Mouse (Mus musculus): ENCODE data around the gene Ndufv1. TPM values are rescaled to one million over a fixed set of nuclear protein-coding genes. Genes with fewer than 3 reads are reported as not detected.
A peak's percentile ranks its signal among the peaks of the same experiment; 100 is the strongest.
"Not testable (repeated sequence)": the region's sequence is repeated elsewhere in the genome, so short reads cannot be mapped to it uniquely, and the experiment has no call there.

Ndufv1 gene
- polyA plus RNA-seq, 1 experiment from 2014 or later, result 294 TPM

- H3K9me3 ChIP-seq (replicated peaks; ENCODE audit: low read length), result no peaks in the 10 kb centered on the region
- no peak overlapping the region for H3K9ac ChIP-seq (ENCODE audit: low read depth, low read length)
- ATAC-seq (replicated peaks; ENCODE audit: low FRiP score, low read depth), result no peak
- no peak for TF ChIP-seq CTCF (IDR thresholded peaks at IDR 0.05; ENCODE audit: low read depth)
- H3K4me2 ChIP-seq (ENCODE audit: low read length), result no peak overlapping the region
- H3K27me3 ChIP-seq (ENCODE audit: insufficient read depth, low read length), result no peaks in the 10 kb centered on the region
- H3K4me3 ChIP-seq (replicated peaks; ENCODE audit: low read depth, low read length), result no peak overlapping the region
- no peaks in the 10 kb centered on the region for H3K4me1 ChIP-seq (replicated peaks; ENCODE audit: insufficient read depth, low read length)
- no peaks in the 10 kb centered on the region for H3K36me3 ChIP-seq (ENCODE audit: insufficient read depth, low read length)
- no peak for DNase-seq (ENCODE audit: low spot score)
- H3K27ac ChIP-seq, result no peak overlapping the region
- WGBS, result 79% methylated on average over 2 of the region's 2 CpGs
These were observed 36.7 kb downstream of the Ndufv1 start for GRCm38 (mm10) chr19:3975866-3976265.

- H3K27ac ChIP-seq; H3K4me3 ChIP-seq (replicated peaks; ENCODE audit: low read depth, low read length); ATAC-seq (replicated peaks; ENCODE audit: low FRiP score, low read depth); DNase-seq (ENCODE audit: low spot score); H3K9ac ChIP-seq (ENCODE audit: low read depth, low read length); H3K4me2 ChIP-seq (ENCODE audit: low read length); H3K27me3 ChIP-seq (ENCODE audit: insufficient read depth, low read length); H3K9me3 ChIP-seq (replicated peaks; ENCODE audit: low read length); H3K36me3 ChIP-seq (ENCODE audit: insufficient read depth, low read length); H3K4me1 ChIP-seq (replicated peaks; ENCODE audit: insufficient read depth, low read length): not testable (repeated sequence)
- WGBS, result 81% methylated on average over 6 of the region's 6 CpGs
These were observed 38.0 kb downstream of the Ndufv1 start for GRCm38 (mm10) chr19:3974608-3975007.

GRCm38 (mm10) chr19:3972229-3972628, 40.4 kb downstream of the Ndufv1 start, which contains the start of gene Aldh3b2:
Aldh3b2 (plus strand) TSS chr19:3972328.
- no peak for DNase-seq (ENCODE audit: low spot score)
- 14% methylated on average over 9 of the region's 9 CpGs for WGBS
- no peak within 1 kb of the TSS for H3K4me3 ChIP-seq (replicated peaks; ENCODE audit: low read depth, low read length)
- TF ChIP-seq CTCF (IDR thresholded peaks at IDR 0.05; ENCODE audit: low read depth), result no peak
- no peak within 1 kb of the TSS for H3K27ac ChIP-seq
- no peak within 1 kb of the TSS for H3K4me2 ChIP-seq (ENCODE audit: low read length)
- H3K27me3 ChIP-seq (ENCODE audit: insufficient read depth, low read length), result no peaks in the 10 kb centered on the region
- no peak within 1 kb of the TSS for H3K9ac ChIP-seq (ENCODE audit: low read depth, low read length)
- H3K4me1 ChIP-seq (replicated peaks; ENCODE audit: insufficient read depth, low read length), result no peaks in the 10 kb centered on the region
- no peaks in the 10 kb centered on the region for H3K9me3 ChIP-seq (replicated peaks; ENCODE audit: low read length)
- H3K36me3 ChIP-seq (ENCODE audit: insufficient read depth, low read length), result no peaks in the 10 kb centered on the region
- ATAC-seq (replicated peaks; ENCODE audit: low FRiP score, low read depth), result no peak

GRCm38 (mm10) chr19:3967258-3967657, 45.3 kb downstream of the Ndufv1 start:
- H3K27me3 ChIP-seq (ENCODE audit: insufficient read depth, low read length), result no peaks in the 10 kb centered on the region
- H3K4me2 ChIP-seq (ENCODE audit: low read length), result no peak overlapping the region
- no peak for TF ChIP-seq CTCF (IDR thresholded peaks at IDR 0.05; ENCODE audit: low read depth)
- H3K4me3 ChIP-seq (replicated peaks; ENCODE audit: low read depth, low read length), result no peak overlapping the region
- no peak for ATAC-seq (replicated peaks; ENCODE audit: low FRiP score, low read depth)
- no peak for DNase-seq (ENCODE audit: low spot score)
- H3K9ac ChIP-seq (ENCODE audit: low read depth, low read length), result no peak overlapping the region
- no peaks in the 10 kb centered on the region for H3K9me3 ChIP-seq (replicated peaks; ENCODE audit: low read length)
- no peak overlapping the region for H3K27ac ChIP-seq
- no peaks in the 10 kb centered on the region for H3K4me1 ChIP-seq (replicated peaks; ENCODE audit: insufficient read depth, low read length)
- no peaks in the 10 kb centered on the region for H3K36me3 ChIP-seq (ENCODE audit: insufficient read depth, low read length)
- 52% methylated on average over 3 of the region's 3 CpGs for WGBS

GRCm38 (mm10) chr19:3966330-3967075, 46.1 kb downstream of the Ndufv1 start:
- H3K4me2 ChIP-seq (ENCODE audit: low read length), result no peak overlapping the region
- no peak overlapping the region for H3K4me3 ChIP-seq (replicated peaks; ENCODE audit: low read depth, low read length)
- no peaks in the 10 kb centered on the region for H3K27me3 ChIP-seq (ENCODE audit: insufficient read depth, low read length)
- no peaks in the 10 kb centered on the region for H3K9me3 ChIP-seq (replicated peaks; ENCODE audit: low read length)
- no peak overlapping the region for H3K27ac ChIP-seq
- no peaks in the 10 kb centered on the region for H3K4me1 ChIP-seq (replicated peaks; ENCODE audit: insufficient read depth, low read length)
- peak; percentile 47 for TF ChIP-seq CTCF (IDR thresholded peaks at IDR 0.05; ENCODE audit: low read depth)
- ATAC-seq (replicated peaks; ENCODE audit: low FRiP score, low read depth) (no peak), DNase-seq (ENCODE audit: low spot score) (no peak)
- H3K36me3 ChIP-seq (ENCODE audit: insufficient read depth, low read length), result no peaks in the 10 kb centered on the region
- WGBS, result 71% methylated on average over 11 of the region's 11 CpGs
- H3K9ac ChIP-seq (ENCODE audit: low read depth, low read length), result no peak overlapping the region

- Histone ChIP-seq H3K4me3 (replicated peaks; ENCODE audit: low read depth, low read length) (no peak overlapping the region), H3K9ac (ENCODE audit: low read depth, low read length) (no peak overlapping the region), H3K27ac (no peak overlapping the region), H3K27me3 (ENCODE audit: insufficient read depth, low read length) (no peaks in the 10 kb centered on the region), H3K36me3 (ENCODE audit: insufficient read depth, low read length) (no peaks in the 10 kb centered on the region), H3K9me3 (replicated peaks; ENCODE audit: low read length) (no peaks in the 10 kb centered on the region), H3K4me1 (replicated peaks; ENCODE audit: insufficient read depth, low read length) (no peaks in the 10 kb centered on the region), H3K4me2 (ENCODE audit: low read length) (no peak overlapping the region)
- TF ChIP-seq CTCF (IDR thresholded peaks at IDR 0.05; ENCODE audit: low read depth), result peak; percentile 18; the same call in 1 of the 2 replicates
- 70% methylated on average over 4 of the region's 4 CpGs for WGBS
- DNase-seq (ENCODE audit: low spot score) (no peak), ATAC-seq (replicated peaks; ENCODE audit: low FRiP score, low read depth) (no peak)
These were observed 48.6 kb downstream of the Ndufv1 start for GRCm38 (mm10) chr19:3964030-3964429.

- Histone ChIP-seq H3K9ac (ENCODE audit: low read depth, low read length) (no peak overlapping the region), H3K27me3 (ENCODE audit: insufficient read depth, low read length) (no peaks in the 10 kb centered on the region), H3K4me1 (replicated peaks; ENCODE audit: insufficient read depth, low read length) (no peaks in the 10 kb centered on the region), H3K9me3 (replicated peaks; ENCODE audit: low read length) (no peaks in the 10 kb centered on the region), H3K36me3 (ENCODE audit: insufficient read depth, low read length) (no peaks in the 10 kb centered on the region), H3K4me3 (replicated peaks; ENCODE audit: low read depth, low read length) (no peak overlapping the region), H3K4me2 (ENCODE audit: low read length) (no peak overlapping the region), H3K27ac (no peak overlapping the region)
- DNase-seq (ENCODE audit: low spot score) (peak; percentile 49), ATAC-seq (replicated peaks; ENCODE audit: low FRiP score, low read depth) (no peak)
- peak; percentile 54 for TF ChIP-seq CTCF (IDR thresholded peaks at IDR 0.05; ENCODE audit: low read depth)
- 18% methylated on average over 2 of the region's 2 CpGs for WGBS
These were observed 50.1 kb downstream of the Ndufv1 start for GRCm38 (mm10) chr19:3962469-3962868.

- not testable (repeated sequence) for DNase-seq (ENCODE audit: low spot score); H3K27ac ChIP-seq; H3K4me3 ChIP-seq (replicated peaks; ENCODE audit: low read depth, low read length); H3K36me3 ChIP-seq (ENCODE audit: insufficient read depth, low read length); ATAC-seq (replicated peaks; ENCODE audit: low FRiP score, low read depth); H3K4me2 ChIP-seq (ENCODE audit: low read length); H3K4me1 ChIP-seq (replicated peaks; ENCODE audit: insufficient read depth, low read length); H3K27me3 ChIP-seq (ENCODE audit: insufficient read depth, low read length); H3K9ac ChIP-seq (ENCODE audit: low read depth, low read length); H3K9me3 ChIP-seq (replicated peaks; ENCODE audit: low read length)
- WGBS, result 74% methylated on average over 6 of the region's 6 CpGs
These were observed 50.8 kb downstream of the Ndufv1 start for GRCm38 (mm10) chr19:3961805-3962204.
